Mouse (Mus musculus) adrenal gland, postnatal 36 days (tissue): ENCODE measurements around the gene Hist2h2ab. TPM values are rescaled to one million over a fixed set of nuclear protein-coding genes. Genes with fewer than 3 reads are reported as not detected.
A peak's percentile ranks its signal among the peaks of the same experiment; 100 is the strongest.
"Not testable (repeated sequence)": the region's sequence is repeated elsewhere in the genome, so short reads cannot be mapped to it uniquely, and the experiment has no call there.

Source experiments
- DNase-seq, 2 experiments: peaks; one replicate each; pipeline ENCODE4 v3.0.0; 2021; ENCODE audit warnings: mixed read lengths in 1 of 2
- long read RNA-seq, 2 experiments: library from polyadenylated mRNA; stranded (forward); transcript quantifications; one replicate each; pipeline ENCODE4 v2.0.0; 2021; ENCODE audit warnings: borderline sequencing depth in 2 of 2
- total RNA-seq, 2 experiments: library from RNA; stranded (reverse); gene quantifications; 2 replicates each; pipeline ENCODE4 v1.2.3; 2021

The Hist2h2ab gene
- 1 to 10 TPM; 7.1 to 8.0 TPM for total RNA-seq
- long read RNA-seq, experiment 1 = 0 reads
- long read RNA-seq, experiment 2 = 0 reads

DNA sequence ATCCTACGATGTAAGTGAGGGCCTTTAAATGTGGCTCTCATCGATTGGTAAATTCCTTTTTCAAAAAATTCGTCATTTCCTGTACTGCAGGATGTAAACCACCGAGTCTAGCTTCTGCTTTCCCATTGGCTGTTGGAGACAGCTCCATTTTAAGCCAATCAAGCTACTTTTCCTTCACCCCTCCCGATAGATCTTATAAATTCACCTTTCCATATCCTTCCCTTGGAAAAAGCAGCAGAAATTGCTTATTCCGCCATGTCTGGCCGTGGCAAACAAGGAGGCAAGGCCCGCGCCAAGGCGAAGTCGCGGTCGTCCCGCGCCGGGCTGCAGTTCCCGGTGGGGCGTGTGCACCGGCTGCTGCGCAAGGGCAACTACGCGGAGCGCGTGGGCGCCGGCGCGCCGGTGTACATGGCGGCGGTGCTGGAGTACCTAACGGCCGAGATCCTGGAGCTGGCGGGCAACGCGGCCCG lies at the start of gene Hist2h2ab, which contains the start of gene Bola1:
Gene Hist2h2ab, plus strand, starts transcription at position 205 of the 470 bp plus-strand sequence.
Gene Bola1, minus strand, starts transcription at position 49 of the 470 bp plus-strand sequence.
- DNase-seq = peak; percentile 72 to 76

DNA sequence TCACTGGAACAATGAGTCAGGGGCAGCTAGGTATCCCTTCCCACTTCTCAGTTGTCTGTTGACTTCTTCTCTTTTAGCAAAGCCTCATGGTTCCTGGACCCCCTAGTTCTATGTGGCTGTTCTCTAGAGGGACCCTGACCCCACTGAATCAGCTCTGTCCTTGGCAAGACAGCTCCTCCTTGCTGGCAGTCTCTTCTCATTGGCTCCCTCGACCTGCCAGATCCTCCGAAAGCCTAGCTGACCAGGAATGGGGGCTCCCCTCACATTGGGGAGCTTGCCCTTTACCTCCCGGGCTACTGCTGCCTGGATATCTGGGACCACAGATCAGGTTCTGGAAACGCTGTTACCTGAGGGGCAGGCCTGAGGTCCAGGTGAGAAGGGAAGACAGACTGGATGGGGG lies 49.4 kb upstream of the Hist2h2ab start:
- peak; percentile 56 to 70 for DNase-seq

DNA sequence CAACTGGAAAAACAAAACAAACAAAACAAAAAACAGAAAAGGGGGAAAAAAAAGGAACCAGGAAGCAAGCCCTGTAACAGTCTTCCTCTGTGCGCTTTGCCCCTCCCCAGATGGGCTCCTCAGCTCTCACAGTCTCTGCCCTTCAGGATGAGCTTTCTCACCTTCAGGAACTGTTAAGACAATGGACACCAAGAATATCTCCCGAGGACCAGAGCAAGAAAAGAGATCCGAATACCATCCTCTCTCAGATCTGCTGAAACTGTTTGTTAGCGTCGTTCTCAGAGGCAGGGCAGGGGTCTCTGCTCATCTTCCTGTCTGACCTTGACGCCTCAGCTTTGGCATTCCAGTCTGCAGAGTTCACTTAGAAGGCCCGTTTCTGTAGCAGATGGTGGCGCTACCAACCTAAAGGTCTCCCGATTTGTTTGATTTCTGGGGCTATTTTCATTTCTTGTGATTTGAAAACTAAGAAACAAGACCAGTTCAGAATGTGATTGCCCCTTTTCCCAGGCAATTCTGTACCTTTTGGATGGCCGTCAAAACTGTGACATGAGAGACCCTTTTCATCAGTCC lies 48.6 kb upstream of the Hist2h2ab start:
- DNase-seq = peak in 1 of 2 experiments; percentile 23

DNA sequence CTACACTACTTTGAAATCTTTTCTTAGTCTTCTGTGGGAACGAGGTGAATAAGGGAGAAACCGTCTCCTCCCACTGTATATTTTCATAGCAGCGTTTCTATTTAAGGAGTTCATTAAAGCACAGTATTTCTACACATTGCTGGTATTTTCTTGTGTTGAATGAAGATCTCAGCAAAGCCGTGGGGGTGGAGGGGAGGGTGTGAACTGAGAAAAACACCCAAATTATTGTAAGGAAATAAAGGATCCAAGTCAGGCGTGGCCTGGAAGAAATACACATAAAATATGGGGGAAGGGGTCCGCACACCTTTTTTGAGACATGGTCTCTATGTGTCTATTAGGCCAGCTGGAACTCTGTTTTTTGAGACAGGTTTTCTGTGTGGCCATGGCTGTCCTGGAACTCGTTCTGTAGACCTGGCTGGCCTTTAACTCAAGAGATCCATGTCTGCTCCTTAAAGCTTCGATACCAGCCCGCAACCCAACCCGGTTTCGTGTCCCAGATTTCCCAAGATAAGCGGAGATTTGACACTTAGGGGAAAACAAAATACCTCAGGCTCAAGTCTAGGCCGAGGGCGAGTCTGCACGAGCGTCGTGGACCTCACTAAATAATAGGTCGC lies 48.0 kb upstream of the Hist2h2ab start:
- no peak for DNase-seq

DNA sequence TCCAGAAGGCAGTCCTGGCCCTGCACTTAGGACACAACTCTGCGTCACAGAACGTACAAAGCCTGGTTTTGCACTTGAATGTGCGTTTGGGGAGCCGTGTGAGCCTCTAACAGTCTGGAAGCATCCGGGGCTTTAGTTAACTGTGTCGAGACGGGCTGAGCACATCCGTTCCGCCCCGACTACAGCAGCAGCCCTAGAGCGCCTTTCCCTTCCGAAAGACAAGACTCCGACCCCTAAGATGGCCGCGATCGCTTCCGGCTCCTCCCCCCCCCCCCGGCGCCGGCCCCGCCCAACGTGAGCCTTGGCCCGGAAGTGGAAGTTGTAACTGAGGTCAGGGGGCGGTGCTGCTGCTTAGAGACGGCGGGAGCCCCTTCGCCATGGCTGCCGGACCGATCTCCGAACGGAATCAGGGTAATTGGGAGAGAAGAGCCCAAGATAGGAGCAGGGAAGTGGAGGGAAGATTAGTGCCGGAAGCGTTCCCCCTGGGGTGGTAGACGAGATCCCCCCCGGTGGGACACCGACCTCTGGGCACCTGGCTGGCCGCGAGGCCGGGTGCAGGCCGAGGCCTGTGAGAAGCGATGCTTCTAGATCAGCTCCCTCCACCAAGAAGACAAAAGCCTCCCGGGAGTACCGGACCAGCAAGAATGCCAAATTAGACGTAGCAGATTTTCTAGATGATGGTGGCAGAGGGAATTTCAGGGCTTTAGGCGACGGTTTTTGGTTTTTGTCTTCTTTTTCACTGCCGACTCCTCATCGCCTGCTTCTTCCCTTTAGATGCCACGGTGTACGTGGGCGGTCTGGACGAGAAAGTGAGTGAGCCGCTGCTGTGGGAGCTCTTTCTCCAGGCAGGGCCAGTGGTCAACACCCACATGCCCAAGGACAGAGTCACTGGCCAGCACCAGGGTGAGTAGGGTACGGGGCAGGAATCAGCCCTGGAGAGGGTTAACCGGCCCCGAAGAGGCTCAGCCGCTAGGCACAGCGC lies 47.2 kb upstream of the Hist2h2ab start, which contains the start of gene Sf3b4:
Gene Sf3b4, plus strand, starts transcription at position 136 of the 982 bp plus-strand sequence.
- DNase-seq = peak; percentile 88 to 92

DNA sequence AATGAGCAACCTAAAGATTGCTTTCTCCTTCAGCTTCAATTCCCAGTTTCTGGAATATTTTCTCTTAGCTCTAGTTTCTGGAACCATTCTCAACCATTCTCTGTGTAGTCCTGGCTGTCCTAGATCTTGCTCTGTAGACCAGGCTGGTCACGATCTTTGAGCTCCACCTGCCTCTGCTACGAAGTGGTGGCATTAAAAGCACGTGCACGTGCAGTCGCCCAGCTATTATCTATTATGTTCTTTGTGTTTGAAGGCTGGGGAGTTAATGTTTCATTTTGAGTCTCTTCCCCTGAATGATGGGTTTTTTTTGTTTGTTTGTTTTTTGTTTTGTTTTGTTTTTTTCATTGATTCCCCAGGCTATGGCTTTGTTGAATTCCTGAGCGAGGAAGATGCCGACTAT lies 46.5 kb upstream of the Hist2h2ab start:
- DNase-seq = no peak

DNA sequence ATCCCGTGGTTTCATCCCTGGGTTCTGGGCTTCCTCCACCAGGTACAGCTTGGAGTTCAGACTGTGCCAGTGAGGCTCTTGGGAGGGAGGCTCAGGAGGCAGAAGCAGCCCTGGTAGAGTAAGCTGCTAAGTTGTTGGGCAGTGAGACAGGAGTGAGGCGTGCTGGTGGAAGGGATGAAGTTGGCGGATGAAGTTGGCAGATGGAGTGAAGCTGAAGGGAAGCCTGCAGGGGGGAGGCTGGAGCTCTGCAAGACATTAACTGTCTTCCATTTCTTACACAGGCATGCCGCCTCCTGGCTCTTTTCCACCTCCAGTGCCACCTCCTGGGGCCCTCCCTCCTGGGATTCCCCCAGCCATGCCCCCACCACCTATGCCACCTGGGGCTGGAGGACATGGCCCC lies 45.6 kb upstream of the Hist2h2ab start:
- not testable (repeated sequence) for DNase-seq

DNA sequence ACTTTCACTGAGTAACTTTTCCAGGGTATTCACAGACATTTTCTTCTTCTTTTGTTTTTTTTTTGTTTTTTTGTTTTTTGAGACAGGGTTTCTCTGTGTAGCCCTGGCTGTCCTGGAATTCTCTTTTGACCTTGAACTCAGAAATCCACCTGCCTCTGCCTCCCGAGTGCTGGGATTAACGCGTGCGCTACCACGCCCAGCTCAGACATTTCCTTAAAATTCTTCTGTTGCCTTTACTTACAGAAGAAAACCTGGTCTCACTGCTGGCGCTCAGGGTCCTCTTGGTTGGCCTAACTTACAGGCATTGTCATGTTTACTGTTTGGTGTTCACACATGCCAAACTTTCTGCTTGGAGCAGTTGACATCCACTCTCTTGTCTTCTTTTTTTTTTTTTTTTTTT lies 44.4 kb upstream of the Hist2h2ab start:
- no peak for DNase-seq

DNA sequence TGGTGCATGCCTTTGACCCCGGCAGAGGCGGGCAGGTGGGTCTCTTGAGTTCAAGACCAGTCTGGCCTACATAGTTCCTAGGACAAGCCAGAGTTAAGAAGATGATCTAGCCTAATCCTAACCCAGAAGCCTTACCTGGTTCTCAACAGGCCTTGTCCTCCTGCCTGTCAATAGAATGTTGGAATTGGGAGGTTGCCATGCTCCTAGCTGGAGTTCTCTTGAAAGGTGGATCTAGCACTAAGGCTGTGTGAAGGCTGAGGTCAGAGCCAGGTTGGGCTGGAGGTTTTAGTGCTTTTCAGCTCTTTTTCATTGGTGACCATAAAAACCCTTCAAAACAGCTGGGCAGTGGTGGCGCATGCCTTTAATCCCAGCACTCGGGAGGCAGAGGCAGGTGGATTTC lies 41.2 kb upstream of the Hist2h2ab start:
- no peak for DNase-seq

DNA sequence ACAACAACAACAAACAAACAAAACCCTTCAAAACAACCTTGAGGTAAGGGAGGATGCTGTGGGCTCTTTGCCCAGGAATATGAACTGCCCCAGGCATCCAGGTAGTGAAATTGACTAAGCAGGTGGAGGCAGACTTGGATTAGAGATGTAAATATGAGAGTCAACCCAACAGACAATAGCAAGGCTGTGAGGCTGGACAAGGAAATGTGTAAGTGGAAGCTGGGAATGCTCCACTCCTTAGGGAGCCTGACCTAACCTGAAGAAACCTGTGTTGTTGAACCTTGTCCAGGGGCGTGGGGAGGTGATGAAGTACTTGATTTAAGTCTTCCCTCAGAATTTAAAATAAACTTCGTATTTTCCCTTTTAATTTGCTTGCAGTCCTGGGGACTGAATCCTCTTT lies 40.8 kb upstream of the Hist2h2ab start:
- no peak for DNase-seq

DNA sequence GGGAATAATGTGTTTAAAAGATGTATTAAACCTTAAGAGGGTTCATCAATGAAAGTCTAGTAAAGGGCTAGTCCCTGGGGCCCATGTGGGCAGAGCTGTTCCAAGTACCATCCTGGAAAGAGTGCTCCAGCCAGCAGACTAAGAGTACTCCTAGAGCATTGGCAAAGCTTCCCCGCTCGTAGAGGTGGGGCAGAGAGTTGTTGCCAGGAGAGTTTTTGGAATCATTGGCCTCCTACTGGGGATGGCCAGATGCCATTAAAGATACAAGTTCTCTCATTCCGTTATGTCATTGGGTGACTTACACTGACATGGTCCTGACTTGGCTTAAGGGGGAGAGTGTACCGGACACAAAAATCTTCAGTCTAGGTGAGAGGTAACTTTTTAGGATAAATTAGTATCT lies 40.1 kb upstream of the Hist2h2ab start:
- peak; percentile 44 to 60 for DNase-seq

DNA sequence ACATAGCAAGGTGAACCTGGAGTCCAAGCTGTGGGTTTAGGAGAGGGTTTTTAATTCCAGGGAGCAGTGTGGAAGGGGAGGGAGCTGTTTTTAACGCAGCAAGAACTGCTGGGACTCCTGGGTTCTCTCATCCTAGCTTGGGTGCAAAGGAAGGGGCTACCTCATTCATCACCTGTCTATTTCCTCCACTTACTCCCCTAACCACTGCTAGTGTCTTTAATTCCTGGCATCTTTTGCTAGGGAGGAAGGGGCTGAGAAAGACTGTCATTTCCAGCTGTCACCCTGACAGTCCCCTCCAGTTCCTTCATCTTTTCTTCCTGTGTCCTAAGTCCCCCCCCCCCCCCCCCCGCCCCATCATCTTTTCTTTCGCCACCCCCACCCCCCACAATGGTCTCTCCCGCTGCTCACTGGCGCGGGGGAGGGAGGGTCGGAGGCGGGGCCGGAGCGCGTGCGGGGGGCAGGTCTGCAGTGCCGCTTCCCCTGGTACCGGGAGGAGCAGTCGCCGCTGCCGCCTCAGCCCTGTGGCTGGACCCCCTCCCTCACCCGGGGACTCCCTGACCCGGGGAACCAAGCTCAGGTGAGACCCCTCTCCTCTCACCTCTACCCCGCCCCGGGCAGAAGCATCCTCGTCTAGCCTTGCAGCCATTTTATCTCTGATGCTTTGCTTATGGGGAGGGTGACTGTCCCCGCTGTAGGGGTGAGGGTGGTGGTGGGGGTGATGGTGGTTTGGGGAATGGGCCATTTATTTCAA lies 38.8 kb upstream of the Hist2h2ab start, which contains the start of gene Sv2a:
Gene Sv2a, plus strand, starts transcription at position 425 of the 751 bp plus-strand sequence.
- DNase-seq = peak; percentile 55 to 71

DNA sequence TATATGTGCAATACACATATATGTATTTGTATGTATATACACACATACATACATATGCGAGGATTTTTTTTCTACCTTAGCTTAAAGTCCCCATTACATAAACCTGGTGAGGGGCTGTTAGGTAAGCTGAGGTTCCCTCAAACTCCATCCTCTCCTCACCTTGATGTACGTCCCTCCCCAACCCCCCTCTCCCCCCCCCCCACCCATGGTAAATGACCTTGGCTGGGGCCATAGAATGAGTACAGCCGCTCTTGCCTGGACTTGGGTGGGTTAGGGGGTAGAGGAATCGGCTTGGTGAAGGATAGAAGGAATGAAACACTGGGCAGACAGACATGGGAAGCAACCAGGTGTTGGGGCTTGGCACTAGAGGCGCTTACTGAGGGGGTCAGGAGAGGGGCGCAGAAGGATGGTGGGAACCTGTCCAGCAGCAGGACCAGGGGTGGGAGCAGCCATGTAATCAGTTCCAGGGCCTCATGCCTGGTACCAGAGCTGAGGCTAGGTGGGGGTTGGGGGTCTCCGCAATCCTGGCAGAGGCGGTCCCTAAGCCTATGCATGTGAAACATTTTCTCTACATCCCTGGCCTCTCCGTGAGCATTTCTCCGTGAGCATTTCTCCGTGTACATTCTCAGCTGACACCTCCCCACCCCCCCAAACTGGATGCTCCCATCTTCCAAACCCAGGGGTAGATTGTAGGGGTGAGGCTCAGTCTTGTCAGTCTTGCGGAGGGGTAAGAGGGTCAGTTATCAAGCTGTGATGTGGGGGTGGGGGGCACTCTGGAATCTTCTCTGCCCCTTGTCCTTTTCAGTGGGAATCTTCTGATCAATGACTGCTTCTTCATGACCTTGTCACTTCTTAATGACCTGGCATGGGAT lies 37.9 kb upstream of the Hist2h2ab start:
- DNase-seq = no peak

DNA sequence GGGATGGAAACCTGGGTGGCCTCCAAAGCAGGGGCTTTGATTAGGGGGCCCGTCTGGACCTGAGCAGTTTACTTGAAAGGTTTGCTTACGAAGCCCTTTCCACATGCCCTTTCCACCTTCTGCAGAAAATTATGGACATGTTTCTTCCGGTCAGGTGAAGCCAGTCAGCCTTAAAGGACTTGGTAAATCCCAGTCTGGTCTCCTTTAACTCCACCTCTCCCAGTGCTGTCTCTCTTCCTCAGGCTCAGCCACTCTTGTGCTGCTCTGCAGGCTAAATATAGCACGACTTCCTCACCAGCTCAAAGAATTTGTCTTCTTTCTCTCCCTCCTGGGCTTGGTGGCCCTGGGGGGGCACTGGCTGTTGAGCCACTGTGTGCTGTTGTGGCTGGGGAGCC lies 37.3 kb upstream of the Hist2h2ab start:
- DNase-seq = no peak

DNA sequence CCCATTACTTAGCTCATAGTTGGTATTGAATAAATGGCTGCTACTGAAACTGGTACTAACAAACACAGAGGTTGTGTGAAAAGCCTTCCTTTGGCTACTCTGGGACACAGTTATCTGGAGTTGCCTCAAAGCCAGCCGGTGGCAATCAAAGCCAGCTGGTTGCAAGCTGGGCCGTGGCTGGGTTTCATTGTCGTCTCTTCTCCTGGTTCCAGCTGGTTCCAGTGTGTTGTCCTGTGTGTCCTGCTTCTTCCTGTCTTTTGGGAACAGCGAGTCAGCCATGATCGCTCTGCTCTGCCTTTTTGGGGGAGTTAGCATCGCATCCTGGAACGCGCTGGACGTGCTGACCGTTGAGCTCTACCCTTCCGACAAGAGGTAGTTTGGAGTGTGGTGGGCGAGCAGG lies 26.7 kb upstream of the Hist2h2ab start:
- DNase-seq = no peak

DNA sequence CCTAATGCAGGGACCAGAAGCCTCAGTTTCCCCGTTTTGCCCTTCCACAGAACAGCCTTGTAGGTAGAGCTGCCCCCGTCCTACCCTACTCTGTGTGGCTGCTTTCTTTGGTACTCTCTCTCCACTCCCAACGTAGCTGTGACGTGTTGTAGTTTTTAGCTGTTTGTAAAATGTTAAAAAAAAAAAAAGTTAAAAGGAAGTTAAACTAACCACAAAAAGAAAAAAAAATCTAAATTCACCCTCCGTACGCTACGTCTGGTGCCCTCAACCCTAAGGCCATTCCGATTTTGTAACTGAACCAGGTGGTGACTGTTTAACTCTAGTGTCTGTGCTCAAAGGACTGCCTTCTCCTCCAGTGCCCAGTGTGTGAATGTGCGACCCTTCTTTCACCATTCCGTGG lies 24.7 kb upstream of the Hist2h2ab start:
- DNase-seq = no peak

DNA sequence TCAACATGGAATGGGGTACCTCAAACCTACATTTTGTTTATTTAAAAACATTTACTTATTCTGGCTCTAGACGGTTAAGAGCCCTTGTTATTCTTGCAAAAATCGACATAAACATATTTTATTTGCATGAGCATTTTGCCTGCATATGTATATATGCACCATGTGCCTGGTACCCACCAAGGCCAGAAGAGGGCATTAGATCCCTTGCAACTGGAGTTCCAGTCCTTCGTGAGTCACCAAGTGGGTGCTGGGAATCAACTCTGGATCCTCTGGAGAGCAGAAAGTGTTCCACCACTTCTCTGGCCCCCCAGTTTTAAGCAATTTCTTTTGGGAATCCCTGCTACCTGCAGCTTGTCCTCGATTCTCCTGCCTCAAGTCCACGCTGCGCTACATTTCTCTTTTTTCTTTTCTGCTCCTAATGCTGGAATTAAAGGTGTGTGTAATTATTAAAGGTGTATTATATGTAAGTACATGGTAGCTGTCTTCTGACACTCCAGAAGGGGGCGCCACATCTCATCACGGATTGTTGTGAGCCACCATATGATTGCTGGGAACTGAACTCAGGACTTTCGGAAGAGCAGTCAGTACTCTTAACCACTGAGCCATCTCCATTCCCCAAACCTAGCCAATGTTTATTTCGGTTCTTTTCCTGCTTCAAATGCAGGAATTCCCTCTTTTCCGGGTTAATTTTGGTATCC lies 23.9 kb upstream of the Hist2h2ab start:
- DNase-seq = no peak

DNA sequence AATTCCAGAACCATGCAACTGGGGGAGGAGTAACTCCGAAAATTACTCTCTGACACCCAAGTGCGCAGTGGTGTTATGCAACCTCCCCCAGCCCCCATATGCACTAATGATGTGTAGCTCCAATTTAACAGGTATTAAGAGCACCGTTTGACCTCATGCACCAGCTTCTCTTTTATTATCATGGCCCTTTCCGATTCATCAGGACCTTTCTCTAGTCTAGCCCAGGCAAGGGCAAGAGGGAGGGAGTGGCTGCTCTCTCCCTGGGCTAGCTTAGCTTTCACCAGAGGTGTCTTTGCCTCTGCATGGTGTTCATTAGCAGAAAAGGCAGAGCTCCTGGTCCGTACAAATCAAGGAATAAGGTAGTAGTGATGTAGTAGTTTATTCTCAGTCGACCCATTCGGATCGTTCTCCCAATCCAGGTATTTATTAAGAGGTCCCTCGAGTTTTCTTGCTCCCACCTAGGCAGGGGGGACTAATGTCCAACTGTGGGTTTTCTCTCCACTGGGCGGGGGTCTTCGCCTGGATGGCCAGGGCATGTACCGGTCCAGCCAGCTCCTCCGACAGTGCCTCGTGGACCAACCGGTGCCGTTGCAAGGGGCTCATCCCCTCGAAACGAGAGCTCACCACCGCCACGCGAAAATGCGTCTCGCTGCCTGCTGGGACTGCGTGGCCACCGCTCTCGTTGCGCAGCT lies 23.1 kb upstream of the Hist2h2ab start:
- DNase-seq = no peak

DNA sequence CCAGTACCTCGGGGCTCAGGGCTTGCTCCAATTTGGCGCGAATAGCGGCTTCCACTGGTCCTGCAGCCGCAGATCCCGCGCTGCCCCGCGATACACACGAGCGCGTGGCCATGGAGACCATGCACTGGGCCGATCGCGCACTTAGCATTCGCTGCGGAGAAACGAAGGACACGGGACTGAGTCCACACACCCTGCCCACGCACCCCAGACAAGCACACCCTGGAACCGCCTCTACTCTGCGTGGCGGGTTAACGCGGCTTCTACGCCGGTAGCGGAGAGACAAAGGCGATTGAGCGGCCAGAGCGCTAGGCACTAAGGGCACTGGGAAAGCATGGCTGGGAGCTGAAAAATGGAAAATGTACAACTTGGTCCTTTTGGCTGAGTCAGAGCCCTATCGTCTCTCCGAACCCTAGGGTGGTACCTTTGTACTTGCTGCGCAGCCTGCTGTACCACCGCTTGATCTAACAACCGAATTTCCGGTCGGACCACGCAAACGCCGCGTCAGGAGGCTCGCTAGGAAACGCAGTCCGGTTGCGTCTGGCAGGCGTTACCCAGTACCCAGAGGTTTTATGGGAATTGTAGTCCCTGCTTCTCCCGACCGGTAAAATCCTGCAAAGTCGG lies 22.4 kb upstream of the Hist2h2ab start:
- peak; percentile 91 to 93 for DNase-seq
